Comparison of ENCODE assay signal across 15 mouse cellular contexts in the genomic region with DNA sequence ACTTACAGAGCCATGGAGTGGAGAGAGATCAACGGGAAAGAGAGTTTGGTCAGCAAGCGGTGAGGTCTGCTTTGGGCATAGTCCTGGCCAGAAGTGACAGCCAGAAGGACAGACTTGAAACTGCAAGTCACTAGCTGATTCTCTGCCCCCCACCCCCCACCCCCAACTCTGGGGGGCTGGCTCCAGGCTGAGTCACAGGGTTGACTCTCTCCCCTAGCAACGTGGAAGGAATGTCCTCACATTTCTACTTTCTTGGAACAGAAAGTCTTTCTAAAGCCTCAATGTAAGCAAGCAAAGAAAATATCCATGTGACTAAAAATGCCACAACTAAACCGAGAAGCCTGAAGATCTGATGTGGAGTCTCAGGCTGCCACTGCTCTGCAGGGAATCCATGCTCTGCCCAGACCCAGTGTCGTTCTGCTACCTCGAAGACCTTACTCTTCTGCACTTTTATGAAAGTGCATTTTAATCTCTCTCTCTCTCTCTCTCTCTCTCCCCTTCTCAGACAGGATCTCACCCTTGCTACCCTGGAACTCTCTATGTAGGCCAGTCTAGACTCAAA. TPM values are rescaled to one million over a fixed set of nuclear protein-coding genes. Genes with fewer than 3 reads are reported as not detected.
A peak's percentile ranks its signal among the peaks of the same experiment; 100 is the strongest.
DNase-seq lines count a peak whose midpoint lies in the region; ATAC-seq and TF ChIP-seq lines count a peak whose summit lies in the region.
"Had no signal": no experiment of that assay in that cellular context is flagged by ENCODE, and none has a peak within 500 bp of the region (broad histone marks: within the 10 kb centered on the region; RNA-seq: fewer than 3 reads in every experiment).

No protein-coding gene starts in this region.

- ATAC-seq in forebrain, postnatal 0 days, result peak; percentile 25; the same call in 1 of the 2 replicates
- no peak for ATAC-seq in forebrain, embryonic 12.5 days (ENCODE audit: low FRiP score)
- ATAC-seq in neural tube, embryonic 15.5 days (ENCODE audit: low FRiP score), result peak; percentile 45; the same call in 1 of the 2 replicates
- peak; percentile 84 for ATAC-seq in hindbrain, embryonic 16.5 days
- ATAC-seq in stomach, postnatal 0 days (ENCODE audit: low FRiP score, low TSS enrichment), result peak; percentile 63; the same call in 1 of the 2 replicates
- no peak for ATAC-seq in monocyte, adult 5-6 weeks (replicated peaks; ENCODE audit: insufficient number of reproducible peaks, low FRiP score, low TSS enrichment, poor library complexity, severe bottlenecking)
- no peak for ATAC-seq in megakaryocyte progenitor cell, adult 5-6 weeks (replicated peaks; ENCODE audit: poor library complexity)
- ATAC-seq: CD4-positive, CD25-positive, alpha-beta regulatory T cell, adult 4 months had no signal

- no peaks in the 10 kb centered on the region for H3K4me1 ChIP-seq in forebrain, postnatal 0 days (ENCODE audit: insufficient read depth)
- H3K4me1 ChIP-seq in forebrain, embryonic 12.5 days, result peaks cover 7% of the 10 kb centered on the region; the same call in 1 of the 2 replicates
- peaks cover 3% of the 10 kb centered on the region; the same call in 1 of the 2 replicates for H3K4me1 ChIP-seq in neural tube, embryonic 15.5 days
- H3K4me1 ChIP-seq in hindbrain, embryonic 16.5 days (ENCODE audit: control insufficient read depth, insufficient read depth, low read depth, low read length), result no peaks in the 10 kb centered on the region; the same call in 1 of the 2 replicates
- H3K4me1 ChIP-seq in stomach, postnatal 0 days (replicated peaks; ENCODE audit: control insufficient read depth, insufficient read depth), result peaks cover 5% of the 10 kb centered on the region

- peak; percentile 17 for TF ChIP-seq EP300 in stomach, postnatal 0 days (optimal IDR thresholded peaks at IDR 0.05)

- no peak for TF ChIP-seq CTCF in forebrain, postnatal 0 days (IDR thresholded peaks at IDR 0.05; ENCODE audit: low read depth)
- TF ChIP-seq CTCF in stomach, postnatal 0 days (IDR thresholded peaks at IDR 0.05; ENCODE audit: low read depth), result no peak

- no peaks in the 10 kb centered on the region for H3K36me3 ChIP-seq in forebrain, postnatal 0 days (ENCODE audit: insufficient read depth)
- no peaks in the 10 kb centered on the region for H3K36me3 ChIP-seq in forebrain, embryonic 12.5 days (replicated peaks)
- H3K36me3 ChIP-seq in neural tube, embryonic 15.5 days, result no peaks in the 10 kb centered on the region
- H3K36me3 ChIP-seq in hindbrain, embryonic 16.5 days (ENCODE audit: control insufficient read depth, insufficient read depth, low read length), result no peaks in the 10 kb centered on the region
- H3K36me3 ChIP-seq in stomach, postnatal 0 days (ENCODE audit: control insufficient read depth, insufficient read depth, low read length), result no peaks in the 10 kb centered on the region; the same call in 1 of the 2 replicates

- no peak overlapping the region for H3K9ac ChIP-seq in forebrain, postnatal 0 days
- H3K9ac ChIP-seq in forebrain, embryonic 12.5 days, result no peak overlapping the region
- no peak overlapping the region for H3K9ac ChIP-seq in neural tube, embryonic 15.5 days (replicated peaks)
- H3K9ac ChIP-seq in hindbrain, embryonic 16.5 days (ENCODE audit: low read depth, low read length), result no peak overlapping the region
- no peak overlapping the region for H3K9ac ChIP-seq in stomach, postnatal 0 days (ENCODE audit: low read length)

- 54% methylated on average over 6 of the region's 6 CpGs for WGBS in forebrain, postnatal 0 days
- WGBS in forebrain, embryonic 12.5 days, result 60% methylated on average over 6 of the region's 6 CpGs
- 61% methylated on average over 6 of the region's 6 CpGs for WGBS in neural tube, embryonic 15.5 days
- WGBS in hindbrain, embryonic 16.5 days, result 43% methylated on average over 6 of the region's 6 CpGs
- WGBS in stomach, postnatal 0 days, result 28% methylated on average over 6 of the region's 6 CpGs

- no peak overlapping the region for H3K27ac ChIP-seq in forebrain, postnatal 0 days (ENCODE audit: low read depth, low read length)
- H3K27ac ChIP-seq in forebrain, embryonic 12.5 days, result no peak overlapping the region
- H3K27ac ChIP-seq in neural tube, embryonic 15.5 days (replicated peaks), result no peak overlapping the region; the same call in 1 of the 2 replicates
- H3K27ac ChIP-seq in hindbrain, embryonic 16.5 days (ENCODE audit: low read depth, low read length), result no peak overlapping the region
- H3K27ac ChIP-seq in stomach, postnatal 0 days (replicated peaks), result peak overlapping the region; percentile 76

- H3K27me3 ChIP-seq in forebrain, postnatal 0 days (ENCODE audit: insufficient read depth, low read length), result no peaks in the 10 kb centered on the region
- no peaks in the 10 kb centered on the region for H3K27me3 ChIP-seq in forebrain, embryonic 12.5 days
- H3K27me3 ChIP-seq in neural tube, embryonic 15.5 days (replicated peaks), result no peaks in the 10 kb centered on the region
- no peaks in the 10 kb centered on the region for H3K27me3 ChIP-seq in hindbrain, embryonic 16.5 days (replicated peaks; ENCODE audit: control insufficient read depth, insufficient read depth, low read length)
- no peaks in the 10 kb centered on the region for H3K27me3 ChIP-seq in stomach, postnatal 0 days (ENCODE audit: control insufficient read depth, insufficient read depth, low read length)

- no peak for DNase-seq in forebrain, postnatal 0 days
- DNase-seq in neural tube, embryonic 10.5 days (ENCODE audit: extremely low spot score, low spot score), result no peak
- DNase-seq in stomach, postnatal 0 days (ENCODE audit: low spot score), result no peak
- DNase-seq: cerebellum, postnatal 25 days; gastrocnemius, postnatal 14 days; heart, postnatal 10 days; kidney, adult 9 months; thymus, postnatal 25 days had no signal

- no peak overlapping the region for H3K4me2 ChIP-seq in forebrain, postnatal 0 days (ENCODE audit: low read depth)
- H3K4me2 ChIP-seq in forebrain, embryonic 12.5 days, result no peak overlapping the region
- no peak overlapping the region for H3K4me2 ChIP-seq in neural tube, embryonic 15.5 days
- no peak overlapping the region; the same call in 1 of the 2 replicates for H3K4me2 ChIP-seq in hindbrain, embryonic 16.5 days (ENCODE audit: low read length)
- no peak overlapping the region for H3K4me2 ChIP-seq in stomach, postnatal 0 days (replicated peaks; ENCODE audit: low read depth)

- no peak overlapping the region for H3K4me3 ChIP-seq in forebrain, postnatal 0 days (ENCODE audit: low read depth, low read length)
- H3K4me3 ChIP-seq in forebrain, embryonic 12.5 days (replicated peaks), result no peak overlapping the region
- no peak overlapping the region for H3K4me3 ChIP-seq in neural tube, embryonic 15.5 days (replicated peaks)
- H3K4me3 ChIP-seq in hindbrain, embryonic 16.5 days (ENCODE audit: low read length), result no peak overlapping the region
- H3K4me3 ChIP-seq in stomach, postnatal 0 days (ENCODE audit: low read depth, low read length), result no peak overlapping the region
- H3K4me3 ChIP-seq: myocyte had no signal

- H3K9me3 ChIP-seq in forebrain, postnatal 0 days (ENCODE audit: low read length), result no peaks in the 10 kb centered on the region
- no peaks in the 10 kb centered on the region for H3K9me3 ChIP-seq in forebrain, embryonic 12.5 days
- no peaks in the 10 kb centered on the region for H3K9me3 ChIP-seq in neural tube, embryonic 15.5 days (replicated peaks)
- no peaks in the 10 kb centered on the region for H3K9me3 ChIP-seq in hindbrain, embryonic 16.5 days (ENCODE audit: control insufficient read depth, low read length)
- H3K9me3 ChIP-seq in stomach, postnatal 0 days (ENCODE audit: control insufficient read depth, low read length), result no peaks in the 10 kb centered on the region

RNA-seq across cellular contexts. Expression of a gene that starts 14.7 kb away (rescaled TPM):
- total RNA-seq in forebrain, postnatal 0 days (2014; rRNA removed), result 13.5 and 16.7 TPM in 2 replicates
- polyA plus RNA-seq in forebrain, postnatal 0 days (2015; fragmentation: Nextera tagmentation; extraction: Ambion mirVana), result 3.1 and 4.0 TPM in 2 replicates
- polyA plus RNA-seq in forebrain, embryonic 12.5 days (2016; fragmentation: Nextera tagmentation; extraction: Ambion mirVana), result 9.6 and 10.6 TPM in 2 replicates
- 6.1 and 7.6 TPM in 2 replicates for polyA plus RNA-seq in neural tube, embryonic 15.5 days (2015; fragmentation: Nextera tagmentation; extraction: Ambion mirVana)
- 5.1 and 6.3 TPM in 2 replicates for polyA plus RNA-seq in hindbrain, embryonic 16.5 days (2015; fragmentation: Nextera tagmentation; extraction: Ambion mirVana)
- 6.6 and 7.7 TPM in 2 replicates for polyA plus RNA-seq in stomach, postnatal 0 days (2015; fragmentation: Nextera tagmentation; extraction: Ambion mirVana)
- total RNA-seq in monocyte, adult 5-6 weeks (2017), result 51.8 to 93.0 TPM (median 58.5 TPM) in 3 replicates
- total RNA-seq in megakaryocyte progenitor cell, adult 5-6 weeks (2015), result 49.8 and 51.4 TPM in 2 replicates
- total RNA-seq in megakaryocyte progenitor cell, adult 5-6 weeks (2017), result 46.2 and 56.7 TPM in 2 replicates

Comparison
In these comparisons a context has a peak if more than half of its experiments do, and no peak if none do; other contexts are left out.
1. ATAC-seq: peak in forebrain, postnatal 0 days (single experiment), neural tube, embryonic 15.5 days (single experiment), hindbrain, embryonic 16.5 days (single experiment) and stomach, postnatal 0 days (single experiment); none in forebrain, embryonic 12.5 days (single experiment), monocyte, adult 5-6 weeks (single experiment) and megakaryocyte progenitor cell, adult 5-6 weeks (single experiment).